Mouse (Mus musculus) erythroblast, embryonic 14.5 days (primary cell): ENCODE results near the gene Gm26620. TPM values are rescaled to one million over a fixed set of nuclear protein-coding genes. Genes with fewer than 3 reads are reported as not detected.

Source experiments
- H3K27me3 ChIP-seq: 2 replicates; pipeline ENCODE4 v1.6.1; 2012; ENCODE audit warnings: inconsistent platforms; ENCODE audit not compliant: control insufficient read depth
- H3K36me3 ChIP-seq: 2 replicates; pipeline ENCODE4 v1.6.1; 2012; ENCODE audit warnings: mild to moderate bottlenecking, inconsistent platforms; ENCODE audit not compliant: control insufficient read depth
- H3K4me1 ChIP-seq: 2 replicates; pipeline ENCODE4 v1.6.1; 2012; ENCODE audit warnings: inconsistent platforms; ENCODE audit not compliant: control insufficient read depth
- H3K4me3 ChIP-seq: replicated peaks from 2 replicates; pipeline ENCODE3; 2012; ENCODE audit warnings: moderate library complexity, mild to moderate bottlenecking, inconsistent platforms
- H3K9me3 ChIP-seq: 2 replicates; pipeline ENCODE4 v1.6.1; 2012; ENCODE audit warnings: low read length, inconsistent platforms, mixed read lengths; ENCODE audit not compliant: control insufficient read depth
- GATA1 ChIP-seq: IDR thresholded peaks from 2 replicates; pipeline ENCODE4 v1.6.1; 2012; ENCODE audit warnings: low read length, inconsistent platforms, mixed read lengths
- TAL1 ChIP-seq: IDR thresholded peaks from 3 replicates; pipeline ENCODE4 v1.6.1; 2012; ENCODE audit warnings: low read length, inconsistent platforms, mixed read lengths
- polyA plus RNA-seq: library from polyadenylated mRNA; stranded (reverse); fragments of >175 nt; gene quantifications from 2 replicates; pipeline ENCODE4 v1.2.3, GENCODE M21; 2012

Gm26620 gene
- polyA plus RNA-seq, 1 experiment, result 0.28 TPM

- Histone ChIP-seq H3K36me3 (peaks cover 15% of the 10 kb centered on the region), H3K9me3 (no peaks in the 10 kb centered on the region), H3K4me3 (no peak overlapping the region), H3K27me3 (no peaks in the 10 kb centered on the region), H3K4me1 (peaks cover 19% of the 10 kb centered on the region)
- TF ChIP-seq TAL1, result no peak
- TF ChIP-seq GATA1, result no peak
These were observed 27.5 kb upstream of the Gm26620 start for GRCm38 (mm10) chr1:170857369-170857768.

- TF ChIP-seq TAL1 (no peak), GATA1 (no peak)
- no peak overlapping the region for H3K4me3 ChIP-seq
- no peaks in the 10 kb centered on the region for H3K9me3 ChIP-seq
- peaks cover 34% of the 10 kb centered on the region for H3K4me1 ChIP-seq
- H3K36me3 ChIP-seq, result peaks cover 7% of the 10 kb centered on the region
- H3K27me3 ChIP-seq, result no peaks in the 10 kb centered on the region
These were observed 26.0 kb upstream of the Gm26620 start for GRCm38 (mm10) chr1:170858872-170859271.

GRCm38 (mm10) chr1:170861671-170862434 is 23.0 kb upstream of the Gm26620 start:
- no peaks in the 10 kb centered on the region for H3K36me3 ChIP-seq
- H3K9me3 ChIP-seq, result no peaks in the 10 kb centered on the region
- H3K4me1 ChIP-seq, result peaks cover 57% of the 10 kb centered on the region
- H3K4me3 ChIP-seq, result no peak overlapping the region
- TF ChIP-seq TAL1, result no peak
- TF ChIP-seq GATA1, result no peak
- no peaks in the 10 kb centered on the region for H3K27me3 ChIP-seq

GRCm38 (mm10) chr1:170862435-170862717 is 22.5 kb upstream of the Gm26620 start:
- Histone ChIP-seq H3K4me3 (no peak overlapping the region), H3K4me1 (peaks cover 56% of the 10 kb centered on the region), H3K27me3 (no peaks in the 10 kb centered on the region), H3K36me3 (no peaks in the 10 kb centered on the region), H3K9me3 (no peaks in the 10 kb centered on the region)
- TF ChIP-seq TAL1 (no peak), GATA1 (no peak)

- Histone ChIP-seq H3K4me1 (peaks cover 50% of the 10 kb centered on the region), H3K4me3 (no peak overlapping the region)
These were observed 21.8 kb upstream of the Gm26620 start for GRCm38 (mm10) chr1:170863033-170863432.

GRCm38 (mm10) chr1:170864234-170864633 is 20.6 kb upstream of the Gm26620 start:
- TF ChIP-seq GATA1 (no peak), TAL1 (no peak)
- Histone ChIP-seq H3K4me1 (peaks cover 53% of the 10 kb centered on the region), H3K27me3 (no peaks in the 10 kb centered on the region), H3K9me3 (no peaks in the 10 kb centered on the region), H3K36me3 (no peaks in the 10 kb centered on the region), H3K4me3 (no peak overlapping the region)

More at GRCm38 (mm10) chr1:170863033-170863432, 21.8 kb upstream of the Gm26620 start:
- TF ChIP-seq GATA1 (no peak), TAL1 (no peak)
- H3K27me3 ChIP-seq, result no peaks in the 10 kb centered on the region
- H3K9me3 ChIP-seq, result no peaks in the 10 kb centered on the region
- no peaks in the 10 kb centered on the region for H3K36me3 ChIP-seq

GRCm38 (mm10) chr1:170864754-170865153 is 20.1 kb upstream of the Gm26620 start:
- Histone ChIP-seq H3K27me3 (no peaks in the 10 kb centered on the region), H3K9me3 (no peaks in the 10 kb centered on the region), H3K4me3 (no peak overlapping the region), H3K4me1 (peaks cover 52% of the 10 kb centered on the region), H3K36me3 (no peaks in the 10 kb centered on the region)
- TF ChIP-seq TAL1 (no peak), GATA1 (no peak)

- Histone ChIP-seq H3K4me3 (no peak overlapping the region), H3K9me3 (no peaks in the 10 kb centered on the region)
These were observed 19.5 kb upstream of the Gm26620 start for GRCm38 (mm10) chr1:170865406-170865805.

GRCm38 (mm10) chr1:170866992-170867690 is 17.7 kb upstream of the Gm26620 start:
- no peaks in the 10 kb centered on the region for H3K27me3 ChIP-seq
- H3K4me3 ChIP-seq, result peak overlapping the region; percentile 78
- H3K9me3 ChIP-seq, result no peaks in the 10 kb centered on the region
- H3K4me1 ChIP-seq, result peaks cover 43% of the 10 kb centered on the region
- peaks cover 5% of the 10 kb centered on the region for H3K36me3 ChIP-seq
- TF ChIP-seq TAL1 (no peak), GATA1 (no peak)

More at GRCm38 (mm10) chr1:170865406-170865805, 19.5 kb upstream of the Gm26620 start:
- Histone ChIP-seq H3K4me1 (peaks cover 52% of the 10 kb centered on the region), H3K27me3 (no peaks in the 10 kb centered on the region), H3K36me3 (no peaks in the 10 kb centered on the region)
- TF ChIP-seq GATA1 (no peak), TAL1 (no peak)
